Mouse (Mus musculus) thymus, adult 2 months (tissue): ENCODE results near the gene Zcchc14. TPM values are rescaled to one million over a fixed set of nuclear protein-coding genes. Genes with fewer than 3 reads are reported as not detected.
"Not testable (repeated sequence)": the region's sequence is repeated elsewhere in the genome, so short reads cannot be mapped to it uniquely, and the experiment has no call there.

Source experiments
- DNase-seq: peaks from one replicate; pipeline ENCODE4 v3.0.0; 2021
- H3K27ac ChIP-seq: fragments of 200-500 bp; 2 replicates; pipeline ENCODE4 v1.5.1; 2012; ENCODE audit warnings: low read length, control low read depth; ENCODE audit not compliant: control insufficient read depth, insufficient read depth
- H3K27me3 ChIP-seq: fragments of 200-500 bp; 2 replicates; pipeline ENCODE4 v1.6.1; 2012; ENCODE audit warnings: mild to moderate bottlenecking, low read length, moderate library complexity, mixed read lengths; ENCODE audit not compliant: control insufficient read depth, insufficient read depth
- H3K36me3 ChIP-seq: fragments of 200-500 bp; 2 replicates; pipeline ENCODE4 v1.6.1; 2012; ENCODE audit warnings: mild to moderate bottlenecking, low read length, moderate library complexity; ENCODE audit not compliant: control insufficient read depth, insufficient read depth
- H3K4me1 ChIP-seq: fragments of 200-500 bp; replicated peaks from 2 replicates; pipeline ENCODE4 v1.6.1; 2012; ENCODE audit warnings: low read length; ENCODE audit not compliant: control insufficient read depth, insufficient read depth
- H3K4me3 ChIP-seq: fragments of 200-500 bp; 2 replicates; pipeline ENCODE4 v1.5.1; 2012; ENCODE audit warnings: mild to moderate bottlenecking, low read length, control low read depth, moderate library complexity; ENCODE audit not compliant: control insufficient read depth, insufficient read depth
- CTCF ChIP-seq: fragments of 200-500 bp; IDR thresholded peaks from 2 replicates; pipeline ENCODE4 v1.5.1; 2012; ENCODE audit warnings: mild to moderate bottlenecking, control low read depth, low read length, moderate library complexity, borderline replicate concordance; ENCODE audit not compliant: control insufficient read depth, poor library complexity, insufficient read depth; ENCODE audit errors: extremely low read depth
- POLR2A ChIP-seq: fragments of 200-500 bp; IDR thresholded peaks from 2 replicates; pipeline ENCODE4 v1.6.1; 2012; ENCODE audit warnings: mild to moderate bottlenecking, low read length, control low read depth, moderate library complexity; ENCODE audit not compliant: control insufficient read depth, poor library complexity, insufficient read depth; ENCODE audit errors: extremely low read depth
- WGBS: fragments of 180-500 bp; shearing (Covaris S2); methylation state at CpG from one replicate; pipeline ENCODE4 v1.1.7; 2018; 5-methylcytosine and 5-hydroxymethylcytosine counted together
- polyA plus RNA-seq: library from polyadenylated mRNA; depleted of rRNA; stranded (reverse); fragments of >200 nt; gene quantifications from 2 replicates; pipeline ENCODE4 v1.2.3, GENCODE M21; 2012

Zcchc14 gene
- polyA plus RNA-seq, 1 experiment = 6.5 TPM

- DNase-seq = no peak
- Histone ChIP-seq H3K27me3 (no peaks in the 10 kb centered on the region), H3K4me3 (no peak overlapping the region), H3K4me1 (no peaks in the 10 kb centered on the region), H3K27ac (no peak overlapping the region), H3K36me3 (peaks cover 10% of the 10 kb centered on the region)
- no peak for TF ChIP-seq CTCF
- WGBS = 97% methylated on average over 12 of the region's 12 CpGs
Observed at GRCm38 (mm10) chr8:121602411-121602810, 50.3 kb downstream of the Zcchc14 start.

GRCm38 (mm10) chr8:121599842-121600241 is 52.9 kb downstream of the Zcchc14 start:
- Histone ChIP-seq H3K27ac (no peak overlapping the region), H3K36me3 (peaks cover 23% of the 10 kb centered on the region), H3K4me3 (no peak overlapping the region), H3K27me3 (no peaks in the 10 kb centered on the region), H3K4me1 (no peaks in the 10 kb centered on the region)
- DNase-seq = no peak
- WGBS = 97% methylated on average over 14 of the region's 14 CpGs
- TF ChIP-seq POLR2A (no peak), CTCF (no peak)

GRCm38 (mm10) chr8:121598892-121599291 is 53.8 kb downstream of the Zcchc14 start:
- peak; percentile 79 for DNase-seq
- Histone ChIP-seq H3K36me3 (peaks cover 26% of the 10 kb centered on the region), H3K27ac (no peak overlapping the region), H3K4me3 (no peak overlapping the region), H3K27me3 (no peaks in the 10 kb centered on the region), H3K4me1 (no peaks in the 10 kb centered on the region)
- TF ChIP-seq POLR2A (no peak), CTCF (peak; percentile 84)
- WGBS = 18% methylated on average over 7 of the region's 7 CpGs

GRCm38 (mm10) chr8:121598190-121598589 is 54.5 kb downstream of the Zcchc14 start:
- TF ChIP-seq CTCF (no peak), POLR2A (no peak)
- DNase-seq = no peak
- H3K27me3 ChIP-seq = no peaks in the 10 kb centered on the region
- H3K4me1 ChIP-seq = no peaks in the 10 kb centered on the region
- H3K4me3 ChIP-seq = no peak overlapping the region
- 97% methylated on average over 7 of the region's 7 CpGs for WGBS
- peaks cover 26% of the 10 kb centered on the region for H3K36me3 ChIP-seq
- H3K27ac ChIP-seq = no peak overlapping the region

- DNase-seq, H3K4me1 ChIP-seq, H3K27ac ChIP-seq, H3K4me3 ChIP-seq, H3K27me3 ChIP-seq: not testable (repeated sequence)
- WGBS = 79% methylated on average over 2 of the region's 2 CpGs
- H3K36me3 ChIP-seq = peaks cover 26% of the 10 kb centered on the region
Observed at GRCm38 (mm10) chr8:121597492-121597891, 55.2 kb downstream of the Zcchc14 start.

- no peak overlapping the region for H3K27ac ChIP-seq
- H3K36me3 ChIP-seq = peaks cover 21% of the 10 kb centered on the region
- no peak for DNase-seq
- WGBS = 89% methylated on average over 9 of the region's 9 CpGs
- H3K4me1 ChIP-seq = peaks cover 10% of the 10 kb centered on the region
- no peak overlapping the region for H3K4me3 ChIP-seq
- no peaks in the 10 kb centered on the region for H3K27me3 ChIP-seq
- no peak for TF ChIP-seq POLR2A
- TF ChIP-seq CTCF = no peak
Observed at GRCm38 (mm10) chr8:121593983-121594382, 58.7 kb downstream of the Zcchc14 start.

- TF ChIP-seq POLR2A = no peak
- no peak for TF ChIP-seq CTCF
- Histone ChIP-seq H3K27me3 (no peaks in the 10 kb centered on the region), H3K27ac (no peak overlapping the region), H3K36me3 (peaks cover 21% of the 10 kb centered on the region), H3K4me3 (no peak overlapping the region), H3K4me1 (peaks cover 10% of the 10 kb centered on the region)
- 97% methylated on average over 5 of the region's 5 CpGs for WGBS
- no peak for DNase-seq
Observed at GRCm38 (mm10) chr8:121593293-121593692, 59.4 kb downstream of the Zcchc14 start.
